Mouse (Mus musculus): ENCODE measurements around the gene Pced1b. TPM values are rescaled to one million over a fixed set of nuclear protein-coding genes. Genes with fewer than 3 reads are reported as not detected.
"Not testable (repeated sequence)": the region's sequence is repeated elsewhere in the genome, so short reads cannot be mapped to it uniquely, and the experiment has no call there.

Gene Pced1b
- polyA plus RNA-seq, 1 experiment from 2014 or later, result 5.7 TPM

GRCm38 (mm10) chr15:97370880-97371279 is 124.0 kb downstream of the Pced1b start:
- H3K4me2 ChIP-seq (ENCODE audit: low read length), result no peak overlapping the region
- H3K9ac ChIP-seq (ENCODE audit: low read length), result no peak overlapping the region
- no peaks in the 10 kb centered on the region for H3K9me3 ChIP-seq (ENCODE audit: control insufficient read depth, low read length)
- no peak for DNase-seq (ENCODE audit: low spot score)
- 94% methylated on average over 7 of the region's 7 CpGs for WGBS
- peaks cover 13% of the 10 kb centered on the region; the same call in 1 of the 2 replicates for H3K4me1 ChIP-seq (replicated peaks; ENCODE audit: control insufficient read depth, insufficient read depth, low read length)
- no peak overlapping the region for H3K27ac ChIP-seq (ENCODE audit: low read depth)
- H3K4me3 ChIP-seq (ENCODE audit: low read depth, low read length), result no peak overlapping the region
- ATAC-seq (replicated peaks; ENCODE audit: low FRiP score, low TSS enrichment, low read depth), result no peak
- no peaks in the 10 kb centered on the region for H3K27me3 ChIP-seq (replicated peaks; ENCODE audit: control insufficient read depth, insufficient read depth, low read length)
- no peaks in the 10 kb centered on the region for H3K36me3 ChIP-seq (ENCODE audit: control insufficient read depth, insufficient read depth, low read length)

- not testable (repeated sequence) for H3K27me3 ChIP-seq (replicated peaks; ENCODE audit: control insufficient read depth, insufficient read depth, low read length); H3K27ac ChIP-seq (ENCODE audit: low read depth); H3K36me3 ChIP-seq (ENCODE audit: control insufficient read depth, insufficient read depth, low read length); H3K9ac ChIP-seq (ENCODE audit: low read length); H3K9me3 ChIP-seq (ENCODE audit: control insufficient read depth, low read length); H3K4me2 ChIP-seq (ENCODE audit: low read length); DNase-seq (ENCODE audit: low spot score); ATAC-seq (replicated peaks; ENCODE audit: low FRiP score, low TSS enrichment, low read depth); H3K4me3 ChIP-seq (ENCODE audit: low read depth, low read length)
- H3K4me1 ChIP-seq (replicated peaks; ENCODE audit: control insufficient read depth, insufficient read depth, low read length), result peaks cover 13% of the 10 kb centered on the region; the same call in 1 of the 2 replicates
- WGBS, result 73% methylated on average over 3 of the region's 3 CpGs
These were observed 125.1 kb downstream of the Pced1b start for GRCm38 (mm10) chr15:97372043-97372442.

GRCm38 (mm10) chr15:97372611-97373131 is 125.8 kb downstream of the Pced1b start:
- H3K4me1 ChIP-seq (replicated peaks; ENCODE audit: control insufficient read depth, insufficient read depth, low read length), result peaks cover 13% of the 10 kb centered on the region; the same call in 1 of the 2 replicates
- no peak overlapping the region for H3K9ac ChIP-seq (ENCODE audit: low read length)
- no peaks in the 10 kb centered on the region for H3K36me3 ChIP-seq (ENCODE audit: control insufficient read depth, insufficient read depth, low read length)
- WGBS, result 58% methylated on average over 6 of the region's 6 CpGs
- no peaks in the 10 kb centered on the region for H3K27me3 ChIP-seq (replicated peaks; ENCODE audit: control insufficient read depth, insufficient read depth, low read length)
- H3K4me3 ChIP-seq (ENCODE audit: low read depth, low read length), result no peak overlapping the region
- H3K9me3 ChIP-seq (ENCODE audit: control insufficient read depth, low read length), result no peaks in the 10 kb centered on the region
- H3K27ac ChIP-seq (ENCODE audit: low read depth), result peak overlapping the region; percentile 59
- ATAC-seq (replicated peaks; ENCODE audit: low FRiP score, low TSS enrichment, low read depth) (no peak), DNase-seq (ENCODE audit: low spot score) (no peak)
- H3K4me2 ChIP-seq (ENCODE audit: low read length), result no peak overlapping the region

GRCm38 (mm10) chr15:97373203-97374084 is 126.5 kb downstream of the Pced1b start:
- peak; percentile 61 for ATAC-seq (replicated peaks; ENCODE audit: low FRiP score, low TSS enrichment, low read depth)
- Histone ChIP-seq H3K4me2 (ENCODE audit: low read length) (peak overlapping the region; percentile 38), H3K27me3 (replicated peaks; ENCODE audit: control insufficient read depth, insufficient read depth, low read length) (no peaks in the 10 kb centered on the region), H3K4me1 (replicated peaks; ENCODE audit: control insufficient read depth, insufficient read depth, low read length) (peaks cover 13% of the 10 kb centered on the region; the same call in 1 of the 2 replicates), H3K9me3 (ENCODE audit: control insufficient read depth, low read length) (no peaks in the 10 kb centered on the region), H3K36me3 (ENCODE audit: control insufficient read depth, insufficient read depth, low read length) (no peaks in the 10 kb centered on the region), H3K4me3 (ENCODE audit: low read depth, low read length) (no peak overlapping the region), H3K27ac (ENCODE audit: low read depth) (peak overlapping the region; percentile 59; the same call in 1 of the 2 replicates), H3K9ac (ENCODE audit: low read length) (0 out of 2 replicates have a peak overlapping the region, but pooled peaks have one; percentile 29)
- no peak for DNase-seq (ENCODE audit: low spot score)
- WGBS, result 17% methylated on average over 25 of the region's 25 CpGs

- Histone ChIP-seq H3K36me3 (ENCODE audit: control insufficient read depth, insufficient read depth, low read length) (no peaks in the 10 kb centered on the region), H3K4me1 (replicated peaks; ENCODE audit: control insufficient read depth, insufficient read depth, low read length) (peaks cover 13% of the 10 kb centered on the region; the same call in 1 of the 2 replicates), H3K9ac (ENCODE audit: low read length) (no peak overlapping the region), H3K27me3 (replicated peaks; ENCODE audit: control insufficient read depth, insufficient read depth, low read length) (no peaks in the 10 kb centered on the region), H3K4me3 (ENCODE audit: low read depth, low read length) (no peak overlapping the region), H3K9me3 (ENCODE audit: control insufficient read depth, low read length) (no peaks in the 10 kb centered on the region), H3K27ac (ENCODE audit: low read depth) (no peak overlapping the region), H3K4me2 (ENCODE audit: low read length) (no peak overlapping the region)
- WGBS, result 66% methylated on average over 8 of the region's 8 CpGs
- DNase-seq (ENCODE audit: low spot score) (no peak), ATAC-seq (replicated peaks; ENCODE audit: low FRiP score, low TSS enrichment, low read depth) (no peak)
These were observed 127.4 kb downstream of the Pced1b start for GRCm38 (mm10) chr15:97374085-97374844.

GRCm38 (mm10) chr15:97374845-97375720 is 128.2 kb downstream of the Pced1b start:
- peaks cover 13% of the 10 kb centered on the region; the same call in 1 of the 2 replicates for H3K4me1 ChIP-seq (replicated peaks; ENCODE audit: control insufficient read depth, insufficient read depth, low read length)
- DNase-seq (ENCODE audit: low spot score) (no peak), ATAC-seq (replicated peaks; ENCODE audit: low FRiP score, low TSS enrichment, low read depth) (no peak)
- H3K27ac ChIP-seq (ENCODE audit: low read depth), result no peak overlapping the region
- H3K9me3 ChIP-seq (ENCODE audit: control insufficient read depth, low read length), result no peaks in the 10 kb centered on the region
- H3K27me3 ChIP-seq (replicated peaks; ENCODE audit: control insufficient read depth, insufficient read depth, low read length), result no peaks in the 10 kb centered on the region
- H3K9ac ChIP-seq (ENCODE audit: low read length), result no peak overlapping the region
- no peaks in the 10 kb centered on the region for H3K36me3 ChIP-seq (ENCODE audit: control insufficient read depth, insufficient read depth, low read length)
- no peak overlapping the region for H3K4me3 ChIP-seq (ENCODE audit: low read depth, low read length)
- WGBS, result 83% methylated on average over 15 of the region's 15 CpGs
- H3K4me2 ChIP-seq (ENCODE audit: low read length), result no peak overlapping the region

- Histone ChIP-seq H3K27ac (ENCODE audit: low read depth) (peak overlapping the region; percentile 23; the same call in 1 of the 2 replicates), H3K4me2 (ENCODE audit: low read length) (peak overlapping the region; percentile 38), H3K4me1 (replicated peaks; ENCODE audit: control insufficient read depth, insufficient read depth, low read length) (peaks cover 13% of the 10 kb centered on the region; the same call in 1 of the 2 replicates), H3K36me3 (ENCODE audit: control insufficient read depth, insufficient read depth, low read length) (no peaks in the 10 kb centered on the region), H3K27me3 (replicated peaks; ENCODE audit: control insufficient read depth, insufficient read depth, low read length) (no peaks in the 10 kb centered on the region), H3K4me3 (ENCODE audit: low read depth, low read length) (0 out of 2 replicates have a peak overlapping the region, but pooled peaks have one; percentile 21), H3K9ac (ENCODE audit: low read length) (no peak overlapping the region), H3K9me3 (ENCODE audit: control insufficient read depth, low read length) (no peaks in the 10 kb centered on the region)
- ATAC-seq (replicated peaks; ENCODE audit: low FRiP score, low TSS enrichment, low read depth) (peak; percentile 24; the same call in 1 of the 2 replicates), DNase-seq (ENCODE audit: low spot score) (no peak)
- WGBS, result 32% methylated on average over 7 of the region's 7 CpGs
These were observed 129.3 kb downstream of the Pced1b start for GRCm38 (mm10) chr15:97376081-97376742.
